Mouse (Mus musculus): Measurements from ENCODE around the gene Fbxl7. TPM values are rescaled to one million over a fixed set of nuclear protein-coding genes. Genes with fewer than 3 reads are reported as not detected.
A peak's percentile ranks its signal among the peaks of the same experiment; 100 is the strongest.

The Fbxl7 gene
- polyA plus RNA-seq, 1 experiment from 2014 or later = 14.5 TPM

- Histone ChIP-seq H3K36me3 (replicated peaks) (no peaks in the 10 kb centered on the region), H3K9me3 (no peaks in the 10 kb centered on the region), H3K27ac (replicated peaks) (peak overlapping the region; percentile 48; the same call in 1 of the 2 replicates), H3K27me3 (replicated peaks; ENCODE audit: low read depth, poor library complexity, severe bottlenecking) (no peaks in the 10 kb centered on the region), H3K4me1 (peaks cover 24% of the 10 kb centered on the region), H3K4me3 (no peak overlapping the region)
- WGBS = 41% methylated on average over 5 of the region's 5 CpGs
- DNase-seq (ENCODE audit: low spot score) = no peak
Observed at GRCm38 (mm10) chr15:26718390-26719036, 176.9 kb downstream of the Fbxl7 start.

- DNase-seq (ENCODE audit: low spot score) = peak; percentile 11
- H3K36me3 ChIP-seq (replicated peaks) = no peaks in the 10 kb centered on the region
- H3K4me1 ChIP-seq = peaks cover 24% of the 10 kb centered on the region
- H3K27ac ChIP-seq (replicated peaks) = peak overlapping the region; percentile 48
- no peaks in the 10 kb centered on the region for H3K9me3 ChIP-seq
- H3K4me3 ChIP-seq = no peak overlapping the region
- WGBS = 46% methylated on average over 7 of the region's 7 CpGs
- H3K27me3 ChIP-seq (replicated peaks; ENCODE audit: low read depth, poor library complexity, severe bottlenecking) = no peaks in the 10 kb centered on the region
Observed at GRCm38 (mm10) chr15:26717952-26718351, 177.4 kb downstream of the Fbxl7 start.

GRCm38 (mm10) chr15:26716181-26716580, 179.2 kb downstream of the Fbxl7 start:
- Histone ChIP-seq H3K4me1 (peaks cover 28% of the 10 kb centered on the region), H3K27me3 (replicated peaks; ENCODE audit: low read depth, poor library complexity, severe bottlenecking) (no peaks in the 10 kb centered on the region), H3K36me3 (replicated peaks) (no peaks in the 10 kb centered on the region), H3K27ac (replicated peaks) (no peak overlapping the region), H3K4me3 (no peak overlapping the region), H3K9me3 (no peaks in the 10 kb centered on the region)
- 92% methylated on average over 2 of the region's 2 CpGs for WGBS
- no peak for DNase-seq (ENCODE audit: low spot score)

- no peak overlapping the region for H3K27ac ChIP-seq (replicated peaks)
- H3K9me3 ChIP-seq = no peaks in the 10 kb centered on the region
- H3K27me3 ChIP-seq (replicated peaks; ENCODE audit: low read depth, poor library complexity, severe bottlenecking) = no peaks in the 10 kb centered on the region
- no peak overlapping the region for H3K4me3 ChIP-seq
- H3K36me3 ChIP-seq (replicated peaks) = no peaks in the 10 kb centered on the region
- WGBS = 82% methylated on average over 5 of the region's 5 CpGs
- DNase-seq (ENCODE audit: low spot score) = no peak
- H3K4me1 ChIP-seq = peaks cover 28% of the 10 kb centered on the region
Observed at GRCm38 (mm10) chr15:26715635-26716034, 179.7 kb downstream of the Fbxl7 start.

- WGBS = 65% methylated on average over 7 of the region's 7 CpGs
- no peaks in the 10 kb centered on the region for H3K9me3 ChIP-seq
- no peak overlapping the region for H3K4me3 ChIP-seq
- no peaks in the 10 kb centered on the region for H3K27me3 ChIP-seq (replicated peaks; ENCODE audit: low read depth, poor library complexity, severe bottlenecking)
- no peak overlapping the region for H3K27ac ChIP-seq (replicated peaks)
- H3K36me3 ChIP-seq (replicated peaks) = no peaks in the 10 kb centered on the region
- peaks cover 8% of the 10 kb centered on the region for H3K4me1 ChIP-seq
- no peak for DNase-seq (ENCODE audit: low spot score)
Observed at GRCm38 (mm10) chr15:26712271-26712670, 183.1 kb downstream of the Fbxl7 start.

GRCm38 (mm10) chr15:26704966-26705365, 190.4 kb downstream of the Fbxl7 start:
- H3K4me1 ChIP-seq = peaks cover 3% of the 10 kb centered on the region; the same call in 1 of the 2 replicates

GRCm38 (mm10) chr15:26703156-26703840, 192.1 kb downstream of the Fbxl7 start:
- no peak for DNase-seq (ENCODE audit: low spot score)
- WGBS = 87% methylated on average over 6 of the region's 6 CpGs
- Histone ChIP-seq H3K9me3 (no peaks in the 10 kb centered on the region), H3K27me3 (replicated peaks; ENCODE audit: low read depth, poor library complexity, severe bottlenecking) (no peaks in the 10 kb centered on the region), H3K27ac (replicated peaks) (no peak overlapping the region), H3K4me1 (peaks cover 3% of the 10 kb centered on the region; the same call in 1 of the 2 replicates), H3K36me3 (replicated peaks) (no peaks in the 10 kb centered on the region), H3K4me3 (no peak overlapping the region)

More at GRCm38 (mm10) chr15:26704966-26705365, 190.4 kb downstream of the Fbxl7 start:
- Histone ChIP-seq H3K27ac (replicated peaks) (no peak overlapping the region), H3K9me3 (no peaks in the 10 kb centered on the region), H3K27me3 (replicated peaks; ENCODE audit: low read depth, poor library complexity, severe bottlenecking) (no peaks in the 10 kb centered on the region), H3K36me3 (replicated peaks) (no peaks in the 10 kb centered on the region), H3K4me3 (no peak overlapping the region)
- no peak for DNase-seq (ENCODE audit: low spot score)
- WGBS = 72% methylated on average over 2 of the region's 2 CpGs

GRCm38 (mm10) chr15:26701949-26702675, 193.3 kb downstream of the Fbxl7 start:
- Histone ChIP-seq H3K9me3 (no peaks in the 10 kb centered on the region), H3K4me3 (no peak overlapping the region), H3K36me3 (replicated peaks) (no peaks in the 10 kb centered on the region), H3K27me3 (replicated peaks; ENCODE audit: low read depth, poor library complexity, severe bottlenecking) (no peaks in the 10 kb centered on the region), H3K4me1 (peaks cover 3% of the 10 kb centered on the region; the same call in 1 of the 2 replicates), H3K27ac (replicated peaks) (no peak overlapping the region)
- WGBS = 70% methylated on average over 5 of the region's 5 CpGs
- no peak for DNase-seq (ENCODE audit: low spot score)

GRCm38 (mm10) chr15:26693075-26693474, 202.3 kb downstream of the Fbxl7 start:
- no peak overlapping the region for H3K27ac ChIP-seq (replicated peaks)
- 84% methylated on average over 3 of the region's 3 CpGs for WGBS

GRCm38 (mm10) chr15:26688472-26689104, 206.8 kb downstream of the Fbxl7 start:
- Histone ChIP-seq H3K4me3 (no peak overlapping the region), H3K36me3 (replicated peaks) (no peaks in the 10 kb centered on the region), H3K4me1 (no peaks in the 10 kb centered on the region), H3K27ac (replicated peaks) (no peak overlapping the region), H3K9me3 (no peaks in the 10 kb centered on the region), H3K27me3 (replicated peaks; ENCODE audit: low read depth, poor library complexity, severe bottlenecking) (no peaks in the 10 kb centered on the region)
- DNase-seq (ENCODE audit: low spot score) = no peak
- 82% methylated on average over 10 of the region's 10 CpGs for WGBS

More at GRCm38 (mm10) chr15:26693075-26693474, 202.3 kb downstream of the Fbxl7 start:
- Histone ChIP-seq H3K36me3 (replicated peaks) (no peaks in the 10 kb centered on the region), H3K4me1 (no peaks in the 10 kb centered on the region), H3K4me3 (no peak overlapping the region), H3K27me3 (replicated peaks; ENCODE audit: low read depth, poor library complexity, severe bottlenecking) (no peaks in the 10 kb centered on the region), H3K9me3 (no peaks in the 10 kb centered on the region)
- no peak for DNase-seq (ENCODE audit: low spot score)

- H3K27ac ChIP-seq (replicated peaks) = no peak overlapping the region
- 85% methylated on average over 7 of the region's 7 CpGs for WGBS
- no peaks in the 10 kb centered on the region for H3K36me3 ChIP-seq (replicated peaks)
- H3K27me3 ChIP-seq (replicated peaks; ENCODE audit: low read depth, poor library complexity, severe bottlenecking) = no peaks in the 10 kb centered on the region
- no peaks in the 10 kb centered on the region for H3K9me3 ChIP-seq
- H3K4me1 ChIP-seq = no peaks in the 10 kb centered on the region
- H3K4me3 ChIP-seq = no peak overlapping the region
- no peak for DNase-seq (ENCODE audit: low spot score)
Observed at GRCm38 (mm10) chr15:26687729-26688128, 207.7 kb downstream of the Fbxl7 start.

GRCm38 (mm10) chr15:26682279-26682678, 213.1 kb downstream of the Fbxl7 start:
- Histone ChIP-seq H3K4me3 (no peak overlapping the region), H3K27me3 (replicated peaks; ENCODE audit: low read depth, poor library complexity, severe bottlenecking) (no peaks in the 10 kb centered on the region), H3K27ac (replicated peaks) (no peak overlapping the region), H3K36me3 (replicated peaks) (no peaks in the 10 kb centered on the region), H3K4me1 (no peaks in the 10 kb centered on the region), H3K9me3 (no peaks in the 10 kb centered on the region)
- 93% methylated on average over 9 of the region's 9 CpGs for WGBS
- no peak for DNase-seq (ENCODE audit: low spot score)

Data from embryonic facial prominence, embryonic 10.5 days (tissue).